Mouse (Mus musculus) G1E (cell line): ENCODE data around the gene St6galnac3.

ENCODE experiments used
- CTCF ChIP-seq: IDR thresholded peaks from 2 replicates; pipeline ENCODE4 v1.5.1; 2012; ENCODE audit warnings: low read depth, low read length, inconsistent platforms, mixed read lengths
- GATA1 ChIP-seq: IDR thresholded peaks from 2 replicates; pipeline ENCODE4 v1.6.1; 2012; ENCODE audit warnings: borderline replicate concordance, low read length, inconsistent platforms, mixed read lengths
- POLR2AphosphoS5 ChIP-seq: IDR thresholded peaks from 2 replicates; pipeline ENCODE4 v1.6.1; 2012; ENCODE audit warnings: low read depth, low read length, inconsistent platforms; ENCODE audit not compliant: insufficient replicate concordance
- TAL1 ChIP-seq: conservative IDR thresholded peaks from 2 replicates; pipeline ENCODE4 v1.6.1; 2012; ENCODE audit warnings: low read depth, low read length, inconsistent platforms, mixed read lengths

DNA sequence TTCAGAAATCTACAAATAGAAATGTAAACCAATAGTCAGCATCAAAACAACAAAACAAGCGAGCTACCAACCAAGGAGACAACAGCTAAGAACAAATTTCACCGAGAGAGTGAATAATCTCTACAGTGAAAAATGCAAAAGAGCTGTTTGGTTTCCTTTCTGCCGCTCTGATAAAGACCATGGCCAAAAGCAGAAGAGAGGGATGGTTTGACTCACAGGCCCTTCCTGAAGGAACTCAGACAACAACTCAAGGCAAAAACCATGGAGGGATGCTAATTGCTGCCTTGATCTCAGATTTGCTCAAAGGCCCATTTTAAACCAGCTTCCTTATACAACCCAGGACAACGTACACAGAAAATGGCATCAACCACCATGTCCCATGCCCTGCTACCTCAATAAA, 437.4 kb downstream of the St6galnac3 start:
- TF ChIP-seq CTCF, result no peak
- no peak for TF ChIP-seq GATA1
- no peak for TF ChIP-seq TAL1
- TF ChIP-seq POLR2AphosphoS5, result no peak
